Mouse (Mus musculus) cerebellum, adult 8-10 months (tissue): ENCODE results near the gene Ccdc15.

Experiments used
- DNase-seq: peaks from one replicate; pipeline ENCODE4 v3.0.0; 2022

Gene Ccdc15

DNA sequence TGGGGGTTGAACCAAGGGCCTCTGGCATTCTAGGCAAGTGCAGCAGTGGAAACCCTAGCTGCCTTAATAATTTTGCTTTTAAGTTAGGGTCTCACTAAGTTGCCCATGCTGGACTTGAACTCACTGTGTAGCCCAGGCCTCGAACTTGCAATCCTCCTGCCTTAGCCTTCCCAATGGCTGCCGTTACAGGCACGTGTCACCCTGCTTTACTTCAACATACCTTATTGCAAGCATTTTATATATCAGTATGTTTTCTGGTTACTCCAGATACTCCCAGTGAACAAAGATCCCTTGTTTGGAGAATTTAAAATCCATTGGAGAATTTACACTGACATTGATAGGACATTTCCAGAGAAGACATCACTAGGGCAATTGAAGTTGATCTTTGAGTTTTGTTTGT lies 818 bp upstream of the Ccdc15 start:
- no peak for DNase-seq

- DNase-seq, result no peak
Measured at GRCm38 (mm10) chr9:37347184-37347987, 846 bp downstream of the Ccdc15 start.

DNA sequence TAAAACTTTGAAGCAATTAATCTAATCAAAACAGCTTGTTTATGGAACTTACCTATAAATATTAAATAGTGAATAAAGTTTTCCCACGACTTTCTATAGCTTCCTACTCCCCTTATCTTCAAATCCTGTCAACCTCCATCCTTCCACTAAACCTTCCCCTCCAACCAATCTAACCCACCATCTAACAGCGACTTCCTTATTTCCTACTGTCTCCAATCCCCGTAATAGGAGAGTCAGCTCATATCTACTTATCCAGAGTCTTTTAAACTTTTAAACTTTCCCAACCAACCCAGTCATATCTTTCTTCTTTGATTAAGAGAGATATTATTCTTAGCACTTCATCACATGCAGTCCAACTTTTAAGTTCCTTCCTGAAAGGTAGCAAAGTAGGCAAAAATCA lies 2.8 kb downstream of the Ccdc15 start:
- no peak for DNase-seq

DNA sequence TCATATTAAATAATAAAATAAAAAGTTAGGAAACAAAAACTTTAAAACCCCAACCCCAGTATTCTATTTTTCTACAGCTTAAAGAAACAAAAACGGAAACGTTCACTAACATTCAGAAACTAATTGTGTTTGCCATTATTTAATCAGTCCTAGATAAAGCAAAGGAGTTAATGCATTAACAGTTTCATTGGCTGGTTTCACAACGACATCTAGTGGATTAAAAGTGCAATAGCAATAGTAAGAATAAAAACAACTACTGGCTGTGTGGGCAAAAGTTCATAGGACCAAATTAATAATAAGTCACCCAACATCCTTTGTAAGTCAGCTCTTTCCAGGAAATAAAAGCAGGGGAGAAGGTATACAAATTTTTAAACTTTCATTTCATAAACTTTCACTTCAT lies 18.8 kb downstream of the Ccdc15 start:
- DNase-seq, result no peak

DNA sequence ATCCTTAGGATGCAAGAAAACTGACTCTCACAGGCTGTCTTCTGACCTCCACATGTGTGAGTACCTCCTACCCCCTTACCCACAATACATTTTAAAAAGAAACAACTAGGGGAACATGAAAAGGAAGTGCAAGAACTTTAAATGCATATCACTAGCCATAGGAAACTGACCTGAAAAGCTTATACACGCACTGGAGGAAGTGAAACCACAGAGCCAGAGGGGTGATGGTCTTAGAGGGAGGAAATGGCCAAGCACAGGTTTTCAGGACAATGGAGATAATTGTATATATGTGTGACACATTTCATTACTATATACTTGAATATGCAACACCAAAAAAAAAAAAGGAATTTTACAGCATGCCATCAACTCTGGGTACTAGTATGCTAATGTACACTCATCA lies 46.5 kb downstream of the Ccdc15 start:
- DNase-seq, result no peak

DNA sequence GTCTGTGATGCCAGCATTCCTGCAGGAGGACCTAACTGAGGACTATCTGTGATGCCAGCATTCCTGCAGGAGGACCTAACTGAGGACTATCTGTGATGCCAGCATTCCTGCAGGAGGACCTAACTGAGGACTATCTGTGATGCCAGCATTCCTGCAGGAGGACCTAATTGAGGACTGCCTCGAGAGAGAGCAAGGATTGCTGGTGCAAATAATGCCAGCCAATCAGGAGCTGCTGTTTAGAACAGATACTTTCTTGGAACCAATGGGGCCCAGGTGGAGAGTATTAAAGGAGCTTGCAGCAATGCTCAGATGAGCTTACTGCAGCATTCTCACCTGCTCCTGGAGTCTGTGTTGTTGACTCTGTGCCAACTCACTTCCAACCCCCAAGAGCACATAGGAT lies 47.7 kb downstream of the Ccdc15 start:
- peak; percentile 22 for DNase-seq

- DNase-seq, result no peak
Measured at GRCm38 (mm10) chr9:37295586-37295985, 52.6 kb downstream of the Ccdc15 start.

DNA sequence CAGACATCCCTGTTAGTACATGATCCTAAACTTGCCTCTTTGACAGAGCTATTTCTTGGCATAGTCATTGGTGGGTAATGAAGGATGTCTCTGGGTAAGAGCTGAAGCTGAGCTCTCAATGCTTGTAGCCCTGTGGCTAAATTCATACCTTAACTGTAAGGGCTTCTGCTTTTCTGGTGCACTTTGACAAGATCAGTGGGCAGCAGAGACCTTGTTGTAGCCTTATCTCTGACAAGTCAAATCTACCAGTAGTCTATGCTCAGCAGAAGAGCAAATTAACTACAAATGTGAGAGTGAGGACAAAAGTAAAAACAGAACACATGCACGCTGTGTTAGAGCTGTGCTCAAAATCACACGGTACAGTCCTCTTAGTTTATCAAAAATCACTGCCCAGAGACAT lies 81.6 kb downstream of the Ccdc15 start:
- DNase-seq, result no peak

DNA sequence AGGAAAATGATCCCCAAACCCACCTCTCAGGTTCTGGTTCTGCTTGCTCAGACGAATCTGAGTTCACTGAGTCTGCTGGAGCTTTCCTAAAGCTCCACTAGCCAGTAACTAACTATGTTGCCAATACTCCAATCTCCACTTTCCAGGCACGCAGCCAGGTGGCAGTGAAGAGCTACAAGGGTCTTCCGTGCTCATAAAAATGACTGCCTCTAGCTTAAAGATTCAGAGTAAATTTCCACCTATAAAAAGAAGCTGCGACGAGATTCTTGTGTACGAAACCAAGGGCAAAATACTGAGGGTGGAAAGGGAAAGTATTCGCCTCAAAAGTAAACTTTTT lies 92.4 kb downstream of the Ccdc15 start:
- DNase-seq, result no peak

DNA sequence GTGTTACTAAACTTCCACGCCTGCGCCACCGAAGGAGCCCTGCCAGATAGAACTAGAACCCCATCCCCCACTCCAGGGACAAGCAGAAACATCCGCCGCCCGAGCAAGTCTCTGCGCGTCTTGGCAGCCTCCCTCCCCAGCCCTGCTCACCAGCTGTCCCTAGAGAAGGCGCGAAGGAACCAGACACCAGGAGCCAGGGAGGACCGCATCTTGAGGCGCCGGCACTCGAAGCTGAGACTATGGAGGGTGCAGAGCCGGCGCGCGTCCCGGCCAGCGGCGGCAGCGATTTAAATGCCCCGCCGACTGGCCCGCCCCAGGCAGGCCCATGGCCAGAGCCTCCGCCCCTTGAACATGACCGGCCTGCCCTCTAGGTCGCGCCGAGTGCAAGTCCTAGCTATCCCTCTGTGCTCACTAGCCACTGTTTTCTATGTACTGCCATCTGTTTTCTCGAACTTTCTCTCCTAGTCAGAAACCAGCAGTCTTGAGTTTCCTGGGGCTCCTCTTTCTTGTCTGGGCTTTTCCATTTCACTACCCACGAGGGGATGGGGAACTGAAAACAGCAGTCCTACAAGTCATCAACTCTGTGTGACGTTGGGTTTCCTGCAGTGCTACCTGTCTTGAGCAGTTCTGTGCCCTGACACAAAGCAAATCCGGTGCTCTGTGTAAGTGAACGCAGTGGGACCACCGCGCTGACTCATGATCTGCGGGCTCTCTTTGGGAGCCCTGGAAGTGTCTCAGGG lies 92.9 kb downstream of the Ccdc15 start, which contains the start of gene Slc37a2:
Gene Slc37a2, minus strand, starts transcription at position 590 of the 740 bp plus-strand sequence.
- DNase-seq, result no peak

- DNase-seq, result no peak
Measured at GRCm38 (mm10) chr9:37254531-37255110, 93.6 kb downstream of the Ccdc15 start.

GRCm38 (mm10) chr9:37250631-37251030 lies 97.6 kb downstream of the Ccdc15 start:
- no peak for DNase-seq

- DNase-seq, result no peak
Measured at GRCm38 (mm10) chr9:37249976-37250375, 98.3 kb downstream of the Ccdc15 start.

DNA sequence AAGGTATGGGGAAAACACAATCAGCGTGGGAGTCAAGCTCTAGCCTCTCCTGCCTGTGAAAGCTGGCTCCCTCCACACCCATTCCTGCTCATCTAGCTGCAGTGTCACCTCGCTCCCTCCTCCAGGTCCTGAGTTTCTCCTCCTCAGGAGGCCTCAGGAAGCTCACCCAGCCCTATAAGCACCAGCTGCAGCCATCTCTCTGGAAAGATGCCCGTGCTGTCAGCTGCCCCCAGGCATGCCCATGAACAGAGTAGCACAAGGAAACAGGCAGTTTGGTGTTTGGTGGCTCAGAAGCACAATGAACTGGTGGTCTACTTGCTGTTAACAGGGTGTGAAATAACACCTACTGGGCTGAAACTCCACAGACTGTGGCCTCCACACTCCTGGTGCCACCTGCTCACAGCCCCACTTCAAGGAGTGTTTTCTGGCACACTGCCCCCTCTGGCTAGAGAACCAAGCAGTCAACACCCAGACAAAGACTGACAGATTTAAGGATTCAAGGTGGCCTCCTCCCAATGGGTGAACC lies 99.8 kb downstream of the Ccdc15 start:
- DNase-seq, result no peak

DNA sequence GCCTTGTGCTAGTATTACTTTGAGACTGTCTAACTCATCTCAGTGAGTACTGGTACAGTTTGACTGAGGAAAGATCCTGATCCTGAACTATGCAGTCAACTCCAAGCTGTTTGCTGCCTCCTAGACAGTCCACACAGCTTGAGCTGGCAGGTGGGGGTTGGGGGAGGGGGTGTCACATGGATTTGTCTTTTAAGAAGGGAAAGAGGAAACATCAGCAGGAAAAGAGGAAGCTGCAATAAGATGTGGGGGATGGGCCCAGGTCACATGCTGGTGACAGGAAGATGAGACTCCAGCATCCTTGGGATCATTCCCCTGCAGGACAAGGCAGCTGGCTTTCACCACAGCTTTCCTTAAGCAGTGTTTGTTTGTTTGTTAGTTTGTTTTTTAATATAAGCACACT lies 100.8 kb downstream of the Ccdc15 start:
- DNase-seq, result no peak

DNA sequence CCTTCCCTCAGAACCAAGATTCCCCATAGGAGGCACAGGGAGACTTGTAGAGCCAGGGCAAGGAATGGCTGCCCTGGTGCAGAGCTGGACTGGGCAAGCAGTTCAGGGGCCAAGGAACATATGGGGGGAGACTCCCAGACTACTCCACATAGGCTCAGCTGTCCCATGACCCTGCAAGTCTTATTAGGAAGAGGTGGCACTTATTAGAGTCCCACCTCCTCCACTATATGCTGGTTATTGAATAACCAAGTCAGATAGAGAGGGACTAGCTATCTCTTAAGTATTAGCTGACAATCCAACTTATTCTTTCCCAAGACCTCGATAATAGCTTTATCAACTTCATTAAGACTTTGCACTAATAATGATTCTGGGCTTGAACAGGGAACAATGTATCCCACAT lies 102.4 kb downstream of the Ccdc15 start:
- DNase-seq, result no peak

- DNase-seq, result no peak
Measured at GRCm38 (mm10) chr9:37245404-37245803, 102.8 kb downstream of the Ccdc15 start.

DNA sequence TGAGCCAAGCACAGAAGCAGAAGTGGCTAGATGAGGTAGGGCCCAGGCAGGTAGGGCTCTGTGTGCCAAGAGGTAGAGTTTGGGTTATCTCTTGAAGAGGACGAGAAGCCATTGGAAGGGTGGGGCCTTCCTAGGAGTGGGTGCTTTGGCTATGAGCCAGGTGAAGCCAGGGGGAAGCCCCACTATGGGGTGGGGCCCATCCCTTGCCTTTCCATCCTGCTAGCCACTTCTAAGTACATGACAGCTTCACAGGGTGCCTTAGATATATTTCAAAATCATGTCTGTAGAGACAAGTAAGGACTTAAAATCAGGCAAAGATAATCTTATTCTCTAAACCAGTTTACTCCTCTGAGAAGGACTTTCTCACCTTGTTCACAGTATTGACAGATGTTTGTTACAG lies 103.6 kb downstream of the Ccdc15 start:
- DNase-seq, result no peak

DNA sequence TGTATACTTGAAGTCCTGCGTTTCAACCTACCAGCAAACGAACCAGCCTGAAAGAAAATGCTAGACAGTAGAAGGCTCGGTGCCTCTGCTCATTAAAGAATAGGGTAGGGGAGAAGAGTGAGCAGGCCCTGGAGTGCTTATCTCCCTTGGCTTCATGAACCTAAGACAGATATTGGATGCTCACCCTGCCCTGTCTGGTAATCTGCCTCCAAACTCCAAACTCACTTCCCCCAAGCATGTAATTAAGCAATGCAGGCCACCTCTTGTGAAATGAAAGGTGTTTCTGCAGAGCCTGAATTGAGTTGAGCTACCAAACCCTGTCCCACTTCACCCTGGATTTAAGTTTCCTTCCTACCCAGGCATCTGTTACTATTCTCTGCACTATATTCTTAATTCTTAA lies 105.5 kb downstream of the Ccdc15 start:
- no peak for DNase-seq

DNA sequence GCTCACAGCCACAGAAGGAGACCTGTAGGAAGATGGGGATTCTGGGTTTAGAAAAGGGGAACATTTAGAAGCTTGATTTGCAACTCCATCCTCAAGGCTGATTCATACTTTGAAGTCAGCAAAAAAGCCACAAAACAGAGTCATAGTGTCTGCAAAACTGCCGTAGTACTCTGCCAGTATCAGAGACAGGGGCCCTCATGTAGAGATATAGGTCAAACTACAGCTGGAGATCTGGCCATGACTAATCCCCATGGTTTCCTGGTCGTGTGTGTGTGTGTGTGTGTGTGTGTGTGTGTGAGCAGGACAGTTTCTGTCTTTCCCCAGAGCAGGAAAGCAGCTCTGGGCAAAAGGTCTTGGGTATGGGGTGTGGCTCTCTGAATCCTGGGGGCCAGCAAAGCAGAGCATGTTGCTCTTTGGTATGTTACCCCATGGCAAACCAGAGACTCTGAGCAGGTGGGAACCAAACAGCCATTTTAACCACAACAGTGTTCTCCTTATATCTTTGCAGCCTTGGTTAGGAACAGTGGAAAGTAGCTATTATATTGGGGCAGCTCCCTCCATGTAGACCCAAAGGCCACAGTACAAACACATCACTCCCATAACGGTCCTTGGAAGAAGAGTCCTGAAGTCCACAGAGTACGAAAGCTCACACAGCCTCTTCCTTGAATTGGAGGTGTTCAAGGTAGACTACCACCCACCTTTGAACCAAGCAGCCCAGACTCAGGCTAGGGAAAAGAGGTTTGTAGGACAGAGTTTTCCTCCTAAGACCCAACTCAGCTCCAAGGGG lies 112.1 kb downstream of the Ccdc15 start:
- DNase-seq, result no peak

DNA sequence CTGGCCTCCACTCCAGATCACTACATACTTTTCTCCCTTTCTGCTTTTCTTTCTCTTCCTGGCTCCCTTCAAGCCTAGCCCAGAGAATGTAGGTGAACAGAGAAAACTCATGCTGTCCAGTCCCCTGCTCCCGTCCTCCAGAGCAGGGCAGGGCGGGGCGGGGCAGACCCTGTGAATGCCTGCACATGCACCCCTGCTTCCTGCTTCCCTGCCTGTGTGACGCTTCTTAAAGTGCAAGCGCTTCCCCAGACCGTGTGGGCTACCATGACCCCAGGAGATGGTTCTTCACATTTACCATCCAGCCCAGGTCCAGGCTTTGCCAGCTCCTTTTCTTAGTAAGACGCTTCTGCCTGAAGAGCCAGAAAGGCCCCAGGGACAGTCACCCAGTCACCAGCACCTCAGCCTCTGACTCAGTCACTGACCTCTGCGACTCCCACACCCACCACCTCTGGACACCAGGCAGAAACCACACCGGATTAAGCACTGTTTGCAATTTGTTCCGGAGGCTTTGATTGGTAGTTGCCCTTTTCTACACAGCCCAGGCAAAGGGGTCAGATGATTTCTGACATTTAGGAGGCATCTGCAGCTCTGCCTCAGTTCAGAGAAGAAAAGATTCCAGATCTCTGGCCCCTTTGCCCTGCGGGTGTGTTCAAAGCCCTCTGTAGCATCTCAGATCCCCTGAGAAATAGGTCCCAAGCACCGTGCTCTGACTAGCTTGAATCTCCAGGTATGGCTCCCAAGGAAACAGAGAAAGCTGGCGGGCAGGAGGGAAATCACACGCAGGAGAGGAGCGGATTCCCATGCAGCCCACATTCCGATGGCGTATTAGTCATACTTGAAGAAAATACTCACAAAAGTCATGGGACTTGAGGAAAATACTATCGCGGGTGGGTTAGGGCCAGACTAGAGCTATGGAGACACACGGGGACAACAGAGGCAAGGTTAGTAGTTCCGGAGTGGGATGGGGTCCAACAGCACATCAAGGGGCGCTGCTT lies 115.7 kb downstream of the Ccdc15 start:
- DNase-seq, result no peak
